Mouse (Mus musculus): Measurements from ENCODE around the gene Lrrc29.
A peak's percentile ranks its signal among the peaks of the same experiment; 100 is the strongest.

Gene Lrrc29

DNA sequence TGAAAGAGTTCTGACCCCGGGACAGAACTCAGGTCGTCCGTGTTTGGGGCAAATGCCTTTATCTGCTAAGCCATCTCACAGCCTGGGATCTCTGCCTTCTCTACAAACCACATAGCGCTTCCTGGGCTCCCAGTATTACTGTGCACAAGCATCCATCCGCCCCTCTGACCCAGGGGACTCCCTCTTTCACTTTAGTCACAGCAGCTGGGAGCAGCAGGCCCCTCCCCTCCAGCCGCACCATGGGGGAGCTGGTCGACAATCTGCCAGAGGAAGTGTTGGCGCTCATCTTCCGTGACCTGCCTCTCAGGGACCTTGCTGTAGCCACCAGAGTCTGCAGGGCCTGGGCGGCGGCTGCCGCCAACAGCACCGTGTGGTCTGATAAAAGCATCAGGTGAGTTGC is 59.3 kb downstream of the Lrrc29 start:
- DNase-seq (ENCODE audit: low spot score in 2 of 2) = no peak

DNA sequence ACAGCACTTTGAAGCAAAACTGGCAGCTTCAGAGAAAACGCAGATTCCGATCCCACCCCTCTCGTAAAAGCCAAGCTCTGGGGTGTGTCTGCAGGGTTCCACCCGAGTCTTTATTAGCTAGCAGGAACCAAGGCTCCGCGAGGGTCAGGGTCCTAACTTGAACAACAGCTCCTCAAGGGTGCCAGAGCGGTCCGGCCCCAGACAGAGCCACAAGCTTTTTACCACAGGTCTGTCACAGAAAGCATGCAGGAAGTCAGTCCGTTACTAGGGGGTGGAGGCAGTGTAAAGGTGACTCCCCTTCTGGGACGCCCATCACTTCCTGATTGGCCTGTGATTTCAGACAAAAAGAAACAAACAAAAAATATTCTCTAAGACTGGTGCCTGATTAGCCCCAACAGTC is 61.0 kb downstream of the Lrrc29 start:
- no peak for DNase-seq (ENCODE audit: low spot score in 2 of 2)

DNA sequence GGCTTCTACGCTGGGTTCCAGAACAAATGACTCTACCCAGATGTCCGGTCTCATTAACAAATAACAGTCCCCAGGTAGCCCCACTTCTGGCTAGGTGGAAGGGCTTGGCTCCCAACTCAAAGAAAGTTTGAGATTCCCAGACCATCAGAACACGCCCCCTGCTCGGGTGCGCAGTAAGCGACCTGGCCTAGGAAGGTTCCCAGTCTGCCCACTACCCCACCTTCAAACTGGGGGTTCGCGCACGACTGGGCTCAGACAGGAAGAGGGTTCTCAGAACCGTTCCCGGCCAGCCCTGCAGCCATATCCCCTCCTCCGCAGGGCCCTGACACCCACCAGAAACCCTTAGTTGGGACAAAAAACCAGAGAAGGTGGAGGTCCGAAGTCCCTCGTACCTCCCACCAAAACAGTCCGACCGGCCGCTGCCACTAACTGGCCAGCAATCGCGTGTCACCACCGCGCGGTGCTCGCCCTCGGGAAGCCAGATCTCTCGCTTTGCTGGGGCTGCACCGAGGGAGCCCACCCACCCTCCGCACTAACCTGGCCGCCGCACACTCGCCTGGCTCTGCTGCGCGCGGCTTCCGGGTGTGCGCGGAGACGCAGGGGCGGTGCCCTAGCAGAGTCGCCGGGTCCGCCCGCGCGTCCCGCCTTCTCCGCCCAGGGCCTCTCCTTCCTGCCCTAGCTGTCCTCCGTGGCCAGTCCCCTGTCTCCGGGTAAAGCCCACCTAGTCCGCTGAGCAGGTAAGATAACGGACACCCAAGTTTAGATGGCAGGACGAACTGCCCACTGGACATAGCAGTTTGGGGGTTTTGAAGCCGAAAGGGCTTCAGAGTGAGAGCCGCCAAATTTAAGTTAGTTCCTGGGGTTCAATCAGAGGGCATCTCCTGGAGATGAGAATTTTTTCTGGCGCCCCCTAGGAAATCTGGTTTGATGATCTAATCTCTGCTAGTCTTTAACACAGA is 61.8 kb downstream of the Lrrc29 start, which contains the start of the genes Tradd and Fbxl8:
TSS of gene Tradd (minus strand) at position 586 of the 959 bp plus-strand sequence.
TSS of gene Fbxl8 (plus strand) at position 625 of the 959 bp plus-strand sequence.
- DNase-seq (ENCODE audit: low spot score in 2 of 2) = peak in 1 of 2 experiments; percentile 69

DNA sequence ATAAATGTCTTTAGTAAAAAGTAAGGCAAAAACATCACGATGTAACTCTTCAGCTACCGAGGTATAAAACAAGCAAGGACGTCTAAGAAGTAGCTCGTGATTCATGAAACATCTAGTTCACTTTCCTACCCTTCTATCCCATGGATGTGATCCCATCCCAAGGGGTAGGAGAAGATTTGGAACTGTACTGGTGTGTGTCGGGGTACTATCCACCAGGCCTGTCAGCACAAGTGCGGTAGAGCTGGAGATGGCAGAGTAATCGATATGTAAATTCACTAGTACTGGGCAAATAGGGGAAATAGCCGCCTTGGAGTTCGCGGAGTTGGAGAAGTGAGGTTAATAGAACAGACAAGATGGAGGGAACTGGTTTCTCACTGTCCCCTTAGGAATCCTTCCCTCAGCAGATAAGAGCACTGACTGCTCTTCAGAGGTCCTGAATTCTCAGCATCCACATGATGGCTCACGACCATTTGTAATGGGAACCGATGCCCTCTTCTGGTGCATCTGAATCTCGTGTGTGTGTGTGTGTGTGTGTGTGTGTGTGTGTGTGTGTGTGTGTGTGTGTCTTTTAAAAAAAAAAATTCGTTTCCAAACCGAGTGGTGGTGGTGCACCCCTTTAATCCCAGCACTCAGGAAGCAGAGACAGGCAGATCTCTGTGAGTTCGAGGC is 62.7 kb downstream of the Lrrc29 start:
- no peak for DNase-seq (ENCODE audit: low spot score in 2 of 2)

All from urinary bladder, postnatal 4 days (tissue).